Mouse (Mus musculus): ENCODE results near the gene Snd1. TPM values are rescaled to one million over a fixed set of nuclear protein-coding genes. Genes with fewer than 3 reads are reported as not detected.

Snd1 gene
- polyA plus RNA-seq, 1 experiment from 2014 or later = 34.9 TPM

DNA sequence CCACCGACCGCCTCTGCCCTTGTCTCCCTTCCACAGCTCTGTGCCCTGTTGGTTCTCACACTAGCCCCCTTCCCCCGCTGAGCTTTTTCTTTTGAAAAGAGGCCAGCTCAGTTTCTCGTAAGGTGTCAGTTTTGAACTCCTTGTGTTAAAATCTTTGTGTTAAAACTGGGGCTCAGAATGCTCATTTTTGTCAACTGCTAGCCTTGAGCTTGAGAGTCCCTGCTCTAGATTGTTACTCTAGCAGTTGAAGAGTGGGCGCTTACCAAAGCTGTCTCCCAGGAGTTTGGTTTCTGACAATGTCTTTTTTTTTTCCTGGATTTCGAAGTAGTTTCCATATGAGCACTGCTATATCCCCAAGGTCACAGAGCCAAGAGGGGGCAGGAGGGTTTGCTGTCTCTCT is 82.8 kb downstream of the Snd1 start:
- DNase-seq (no peak), ATAC-seq (no peak)
- no peak overlapping the region for H3K27ac ChIP-seq (ENCODE audit: low read depth)
- no peaks in the 10 kb centered on the region for H3K27me3 ChIP-seq (ENCODE audit: insufficient read depth, low read length)
- no peaks in the 10 kb centered on the region for H3K4me1 ChIP-seq (ENCODE audit: insufficient read depth)
- 85% methylated on average over 6 of the region's 6 CpGs for WGBS (ENCODE audit: insufficient replicate concordance)
- H3K36me3 ChIP-seq (replicated peaks; ENCODE audit: insufficient read depth, low read length) = peaks cover 14% of the 10 kb centered on the region
- no peak for TF ChIP-seq EP300 (IDR thresholded peaks at IDR 0.05; ENCODE audit: low read depth)
- no peak for TF ChIP-seq CTCF (IDR thresholded peaks at IDR 0.05; ENCODE audit: low read depth)
- H3K9me3 ChIP-seq (ENCODE audit: low read length) = no peaks in the 10 kb centered on the region
- no peak overlapping the region for H3K4me2 ChIP-seq (ENCODE audit: low read depth, low read length)
- H3K9ac ChIP-seq (replicated peaks) = no peak overlapping the region
- no peak overlapping the region for H3K4me3 ChIP-seq (ENCODE audit: low read depth, low read length)

GRCm38 (mm10) chr6:28559419-28559818 is 84.5 kb downstream of the Snd1 start:
- peaks cover 14% of the 10 kb centered on the region for H3K36me3 ChIP-seq (replicated peaks; ENCODE audit: insufficient read depth, low read length)
- no peaks in the 10 kb centered on the region for H3K27me3 ChIP-seq (ENCODE audit: insufficient read depth, low read length)
- H3K27ac ChIP-seq (ENCODE audit: low read depth) = no peak overlapping the region
- no peak overlapping the region for H3K9ac ChIP-seq (replicated peaks)
- 81% methylated on average over 2 of the region's 2 CpGs for WGBS (ENCODE audit: insufficient replicate concordance)
- no peaks in the 10 kb centered on the region for H3K4me1 ChIP-seq (ENCODE audit: insufficient read depth)
- no peaks in the 10 kb centered on the region for H3K9me3 ChIP-seq (ENCODE audit: low read length)
- H3K4me2 ChIP-seq (ENCODE audit: low read depth, low read length) = no peak overlapping the region
- TF ChIP-seq CTCF (IDR thresholded peaks at IDR 0.05; ENCODE audit: low read depth) = no peak
- no peak for TF ChIP-seq EP300 (IDR thresholded peaks at IDR 0.05; ENCODE audit: low read depth)
- ATAC-seq (no peak), DNase-seq (no peak)
- no peak overlapping the region for H3K4me3 ChIP-seq (ENCODE audit: low read depth, low read length)

DNA sequence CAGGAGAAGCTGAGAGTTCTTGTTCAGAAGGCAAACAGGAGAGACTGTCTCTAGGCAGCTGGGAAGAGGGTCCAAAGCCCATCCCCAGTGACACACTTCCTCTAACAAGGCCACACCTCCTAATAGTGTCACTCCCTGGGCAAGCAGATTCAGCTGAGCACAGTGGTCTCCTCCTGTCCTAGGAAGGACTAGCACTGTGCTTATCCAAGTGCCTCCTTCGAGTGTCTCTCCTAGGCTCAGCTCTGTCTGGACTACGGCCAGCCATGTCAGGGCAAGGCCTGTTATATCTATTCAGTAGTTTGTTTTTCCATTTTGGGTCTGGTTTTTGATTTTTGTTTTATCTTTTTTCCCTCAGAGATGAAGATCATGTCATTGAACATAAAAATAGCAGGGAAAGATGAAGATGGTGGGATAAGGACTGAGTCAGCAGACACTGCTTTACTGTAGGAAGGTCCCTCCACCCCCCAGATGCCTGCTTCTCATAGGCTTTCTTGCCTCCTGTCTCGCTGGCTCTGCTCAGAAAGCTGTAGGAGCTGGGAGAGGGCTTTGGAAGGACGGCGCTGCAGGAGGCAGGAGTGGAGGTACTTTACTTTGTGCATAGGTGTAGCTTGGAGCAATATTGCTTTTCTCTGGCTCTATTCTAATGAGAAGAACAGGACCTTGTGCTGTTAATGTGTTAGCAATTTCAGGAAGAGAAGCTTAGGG is 86.5 kb downstream of the Snd1 start:
- H3K36me3 ChIP-seq (replicated peaks; ENCODE audit: insufficient read depth, low read length) = peaks cover 18% of the 10 kb centered on the region
- H3K27me3 ChIP-seq (ENCODE audit: insufficient read depth, low read length) = no peaks in the 10 kb centered on the region
- TF ChIP-seq CTCF (IDR thresholded peaks at IDR 0.05; ENCODE audit: low read depth) = no peak
- TF ChIP-seq EP300 (IDR thresholded peaks at IDR 0.05; ENCODE audit: low read depth) = no peak
- no peaks in the 10 kb centered on the region for H3K9me3 ChIP-seq (ENCODE audit: low read length)
- no peak overlapping the region for H3K9ac ChIP-seq (replicated peaks)
- no peak overlapping the region for H3K4me2 ChIP-seq (ENCODE audit: low read depth, low read length)
- no peak for DNase-seq
- H3K4me3 ChIP-seq (ENCODE audit: low read depth, low read length) = no peak overlapping the region
- 84% methylated on average over 5 of the region's 5 CpGs for WGBS (ENCODE audit: insufficient replicate concordance)
- no peak for ATAC-seq
- H3K4me1 ChIP-seq (ENCODE audit: insufficient read depth) = no peaks in the 10 kb centered on the region
- no peak overlapping the region for H3K27ac ChIP-seq (ENCODE audit: low read depth)

- ATAC-seq (no peak), DNase-seq (no peak)
- no peaks in the 10 kb centered on the region for H3K27me3 ChIP-seq (ENCODE audit: insufficient read depth, low read length)
- WGBS (ENCODE audit: insufficient replicate concordance) = 78% methylated on average over 4 of the region's 4 CpGs
- TF ChIP-seq CTCF (IDR thresholded peaks at IDR 0.05; ENCODE audit: low read depth) = no peak
- TF ChIP-seq EP300 (IDR thresholded peaks at IDR 0.05; ENCODE audit: low read depth) = no peak
- H3K9me3 ChIP-seq (ENCODE audit: low read length) = no peaks in the 10 kb centered on the region
- H3K4me2 ChIP-seq (ENCODE audit: low read depth, low read length) = no peak overlapping the region
- no peak overlapping the region for H3K9ac ChIP-seq (replicated peaks)
- H3K27ac ChIP-seq (ENCODE audit: low read depth) = no peak overlapping the region
- peaks cover 18% of the 10 kb centered on the region for H3K36me3 ChIP-seq (replicated peaks; ENCODE audit: insufficient read depth, low read length)
- H3K4me1 ChIP-seq (ENCODE audit: insufficient read depth) = no peaks in the 10 kb centered on the region
- H3K4me3 ChIP-seq (ENCODE audit: low read depth, low read length) = no peak overlapping the region
Measured at GRCm38 (mm10) chr6:28562323-28563044, 87.5 kb downstream of the Snd1 start.

DNA sequence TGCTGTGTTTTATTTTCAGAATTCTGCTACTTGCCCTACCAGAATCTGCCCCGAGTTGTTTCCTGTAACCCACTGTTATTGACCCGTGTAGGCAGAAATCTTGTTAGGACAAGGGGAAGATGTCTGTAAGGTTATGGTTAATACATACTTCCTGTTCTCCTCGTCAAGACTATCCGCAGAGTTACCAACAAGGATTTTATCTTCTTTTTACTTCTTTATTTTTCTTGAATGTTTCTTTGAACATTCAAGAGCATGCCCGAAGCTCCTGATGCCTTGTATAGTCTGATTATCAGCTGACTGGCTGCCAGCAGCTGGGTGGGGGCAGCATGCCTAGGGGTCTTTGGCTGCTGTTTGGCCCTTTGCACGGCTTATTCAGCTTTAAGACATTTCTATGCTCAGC is 93.0 kb downstream of the Snd1 start:
- Histone ChIP-seq H3K9ac (replicated peaks) (no peak overlapping the region), H3K9me3 (ENCODE audit: low read length) (no peaks in the 10 kb centered on the region), H3K4me1 (ENCODE audit: insufficient read depth) (peaks cover 2% of the 10 kb centered on the region), H3K27ac (ENCODE audit: low read depth) (no peak overlapping the region), H3K36me3 (replicated peaks; ENCODE audit: insufficient read depth, low read length) (peaks cover 4% of the 10 kb centered on the region; the same call in 1 of the 2 replicates), H3K4me3 (ENCODE audit: low read depth, low read length) (no peak overlapping the region), H3K4me2 (ENCODE audit: low read depth, low read length) (no peak overlapping the region), H3K27me3 (ENCODE audit: insufficient read depth, low read length) (no peaks in the 10 kb centered on the region)
- no peak for ATAC-seq
- 44% methylated on average over 6 of the region's 6 CpGs for WGBS (ENCODE audit: insufficient replicate concordance)
- DNase-seq = no peak
- TF ChIP-seq CTCF (IDR thresholded peaks at IDR 0.05; ENCODE audit: low read depth) (no peak), EP300 (IDR thresholded peaks at IDR 0.05; ENCODE audit: low read depth) (no peak)

GRCm38 (mm10) chr6:28571946-28572345 is 97.0 kb downstream of the Snd1 start:
- peaks cover 8% of the 10 kb centered on the region for H3K4me1 ChIP-seq (ENCODE audit: insufficient read depth)
- WGBS (ENCODE audit: insufficient replicate concordance) = 58% methylated on average over 2 of the region's 2 CpGs
- no peak overlapping the region for H3K27ac ChIP-seq (ENCODE audit: low read depth)
- TF ChIP-seq CTCF (IDR thresholded peaks at IDR 0.05; ENCODE audit: low read depth) (no peak), EP300 (IDR thresholded peaks at IDR 0.05; ENCODE audit: low read depth) (no peak)
- no peak overlapping the region for H3K4me3 ChIP-seq (ENCODE audit: low read depth, low read length)
- H3K9ac ChIP-seq (replicated peaks) = no peak overlapping the region
- DNase-seq = no peak
- ATAC-seq = no peak
- H3K27me3 ChIP-seq (ENCODE audit: insufficient read depth, low read length) = no peaks in the 10 kb centered on the region
- H3K4me2 ChIP-seq (ENCODE audit: low read depth, low read length) = no peak overlapping the region
- no peaks in the 10 kb centered on the region for H3K36me3 ChIP-seq (replicated peaks; ENCODE audit: insufficient read depth, low read length)
- H3K9me3 ChIP-seq (ENCODE audit: low read length) = no peaks in the 10 kb centered on the region

Measured in liver, postnatal 0 days (tissue).